Mouse (Mus musculus): ENCODE measurements at regions not wholly inside any gene's neighbourhood (a gene's known extent, or its start where the extent isn't known, plus 50 kb on each side); places are given as distances from the start of the nearest gene placed in this dataset.

DNA sequence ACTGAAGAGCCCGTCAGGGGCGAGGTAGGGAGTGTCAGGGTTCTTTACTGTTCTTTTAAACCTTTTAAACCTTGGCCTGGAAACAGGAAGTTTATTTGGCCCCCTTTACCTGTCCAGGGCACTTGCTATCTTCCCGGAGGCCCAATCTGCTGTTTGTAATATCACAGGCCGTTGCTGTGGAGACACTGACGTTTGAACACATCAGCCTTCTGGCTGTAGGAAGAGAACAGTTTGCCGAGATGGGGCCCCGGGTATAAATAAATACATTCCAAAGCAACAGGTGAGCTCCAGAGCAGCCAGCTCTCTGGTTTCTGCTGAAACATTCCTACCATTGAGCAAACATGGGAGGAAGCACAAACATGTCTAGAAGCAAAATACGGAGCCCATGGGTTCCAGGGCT, 90.2 kb upstream of the Parp11 start:
- TF ChIP-seq CTCF (IDR thresholded peaks at IDR 0.05; ENCODE audit: borderline replicate concordance, extremely low read depth, insufficient read depth, insufficient read length) (no peak), POLR2A (IDR thresholded peaks at IDR 0.05; ENCODE audit: borderline replicate concordance, extremely low read depth, insufficient read depth, insufficient read length, poor library complexity, severe bottlenecking) (no peak)
- DNase-seq (ENCODE audit: low read depth), result no peak

DNA sequence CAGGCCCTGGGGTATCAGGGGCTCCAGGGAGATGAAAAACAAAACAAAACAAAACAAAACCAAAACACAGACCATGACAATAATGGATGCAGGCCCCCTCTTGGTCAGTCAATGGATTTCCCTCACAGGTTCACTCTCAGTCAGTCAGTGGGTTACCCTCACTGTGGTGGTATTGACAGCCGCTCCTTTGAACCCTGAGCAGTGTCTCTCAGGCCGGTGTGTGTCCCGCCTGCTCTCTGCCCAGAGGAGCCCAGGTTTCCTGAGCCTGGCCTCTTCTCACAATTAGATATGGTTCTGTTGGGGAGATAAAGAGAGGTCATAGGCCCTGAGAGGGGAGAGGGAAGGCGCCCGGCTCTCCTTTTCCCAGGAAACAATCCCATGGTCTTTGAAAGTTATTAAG, 87.8 kb upstream of the Parp11 start:
- no peak for TF ChIP-seq POLR2A (IDR thresholded peaks at IDR 0.05; ENCODE audit: borderline replicate concordance, extremely low read depth, insufficient read depth, insufficient read length, poor library complexity, severe bottlenecking)
- TF ChIP-seq CTCF (IDR thresholded peaks at IDR 0.05; ENCODE audit: borderline replicate concordance, extremely low read depth, insufficient read depth, insufficient read length), result no peak

GRCm38 (mm10) chr6:127359391-127359874, 87.2 kb upstream of the Parp11 start:
- TF ChIP-seq CTCF (IDR thresholded peaks at IDR 0.05; ENCODE audit: borderline replicate concordance, extremely low read depth, insufficient read depth, insufficient read length), result peak; percentile 86
- TF ChIP-seq POLR2A (IDR thresholded peaks at IDR 0.05; ENCODE audit: borderline replicate concordance, extremely low read depth, insufficient read depth, insufficient read length, poor library complexity, severe bottlenecking), result no peak
- DNase-seq (ENCODE audit: low read depth), result peak; percentile 84

More for the DNA sequence above, 87.8 kb upstream of the Parp11 start:
- DNase-seq (ENCODE audit: low read depth), result no peak

DNA sequence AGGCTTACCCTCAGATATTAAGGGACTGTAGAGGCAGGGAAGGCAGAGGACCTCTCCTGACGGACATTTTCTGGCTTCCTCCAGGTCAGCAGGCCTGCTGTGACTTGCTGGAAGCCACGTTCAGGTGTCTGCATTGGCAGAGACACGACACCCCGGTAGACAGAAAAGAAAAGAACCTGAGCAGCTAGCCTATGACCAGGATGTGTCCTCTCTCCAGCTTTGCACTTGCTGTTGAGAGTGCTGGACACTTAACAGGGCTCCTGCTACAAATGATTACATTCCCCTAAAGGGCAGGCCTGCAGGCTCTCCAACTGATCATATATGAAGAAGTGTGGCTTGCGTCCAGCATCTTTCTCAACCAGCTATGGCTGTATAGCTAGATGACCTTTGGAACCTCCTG, 84.5 kb upstream of the Parp11 start:
- TF ChIP-seq POLR2A (IDR thresholded peaks at IDR 0.05; ENCODE audit: borderline replicate concordance, extremely low read depth, insufficient read depth, insufficient read length, poor library complexity, severe bottlenecking) (no peak), CTCF (IDR thresholded peaks at IDR 0.05; ENCODE audit: borderline replicate concordance, extremely low read depth, insufficient read depth, insufficient read length) (no peak)

DNA sequence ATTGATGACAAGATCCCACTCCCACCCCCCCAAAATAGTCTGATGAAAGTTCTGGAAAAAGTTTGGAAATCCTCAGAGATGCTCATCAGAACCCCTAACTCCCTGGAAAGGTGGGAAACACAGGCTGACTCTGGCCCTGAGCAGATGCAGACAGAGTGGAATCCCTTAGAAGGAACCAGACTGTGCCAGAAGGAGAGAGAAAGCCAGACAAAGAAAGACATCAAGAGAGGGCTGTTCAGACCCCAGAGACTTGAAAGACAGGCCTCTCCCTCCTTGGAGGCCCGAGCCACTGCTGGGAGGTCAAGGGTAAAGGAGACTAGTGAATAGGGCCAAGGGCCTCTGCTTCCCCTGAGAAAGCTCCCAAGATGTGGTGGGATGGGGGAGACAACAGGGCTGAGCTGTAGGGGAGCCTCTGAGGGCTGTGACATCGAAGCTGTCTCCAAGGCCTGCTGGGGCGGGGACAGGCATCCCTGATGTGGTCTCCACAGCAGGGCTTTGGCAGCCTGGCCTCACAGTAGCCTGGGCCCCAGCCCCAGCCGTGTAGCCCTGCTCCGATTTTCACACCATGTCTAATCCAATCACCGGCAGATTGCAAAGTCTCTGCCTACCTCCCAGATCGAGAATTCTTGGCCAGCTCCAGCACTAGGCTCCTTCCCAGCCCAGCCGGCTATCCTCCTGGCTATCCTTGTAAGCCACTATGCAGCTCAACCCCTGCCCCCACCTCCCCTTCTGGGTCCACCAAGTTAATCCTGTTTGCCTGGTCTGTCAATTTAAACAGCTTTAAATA, 83.5 kb upstream of the Parp11 start:
- DNase-seq (ENCODE audit: low read depth), result peak; percentile 94
- TF ChIP-seq POLR2A (IDR thresholded peaks at IDR 0.05; ENCODE audit: borderline replicate concordance, extremely low read depth, insufficient read depth, insufficient read length, poor library complexity, severe bottlenecking), result no peak
- TF ChIP-seq CTCF (IDR thresholded peaks at IDR 0.05; ENCODE audit: borderline replicate concordance, extremely low read depth, insufficient read depth, insufficient read length), result no peak

More for the DNA sequence above, 84.5 kb upstream of the Parp11 start:
- no peak for DNase-seq (ENCODE audit: low read depth)

GRCm38 (mm10) chr6:127363871-127364590, 82.6 kb upstream of the Parp11 start:
- no peak for DNase-seq (ENCODE audit: low read depth)
- TF ChIP-seq POLR2A (IDR thresholded peaks at IDR 0.05; ENCODE audit: borderline replicate concordance, extremely low read depth, insufficient read depth, insufficient read length, poor library complexity, severe bottlenecking), result no peak
- no peak for TF ChIP-seq CTCF (IDR thresholded peaks at IDR 0.05; ENCODE audit: borderline replicate concordance, extremely low read depth, insufficient read depth, insufficient read length)

GRCm38 (mm10) chr6:127364591-127365187, 82.0 kb upstream of the Parp11 start:
- no peak for DNase-seq (ENCODE audit: low read depth)
- TF ChIP-seq CTCF (IDR thresholded peaks at IDR 0.05; ENCODE audit: borderline replicate concordance, extremely low read depth, insufficient read depth, insufficient read length) (no peak), POLR2A (IDR thresholded peaks at IDR 0.05; ENCODE audit: borderline replicate concordance, extremely low read depth, insufficient read depth, insufficient read length, poor library complexity, severe bottlenecking) (no peak)

GRCm38 (mm10) chr6:127365246-127365645, 81.4 kb upstream of the Parp11 start:
- DNase-seq (ENCODE audit: low read depth), result no peak
- no peak for TF ChIP-seq CTCF (IDR thresholded peaks at IDR 0.05; ENCODE audit: borderline replicate concordance, extremely low read depth, insufficient read depth, insufficient read length)
- no peak for TF ChIP-seq POLR2A (IDR thresholded peaks at IDR 0.05; ENCODE audit: borderline replicate concordance, extremely low read depth, insufficient read depth, insufficient read length, poor library complexity, severe bottlenecking)

DNA sequence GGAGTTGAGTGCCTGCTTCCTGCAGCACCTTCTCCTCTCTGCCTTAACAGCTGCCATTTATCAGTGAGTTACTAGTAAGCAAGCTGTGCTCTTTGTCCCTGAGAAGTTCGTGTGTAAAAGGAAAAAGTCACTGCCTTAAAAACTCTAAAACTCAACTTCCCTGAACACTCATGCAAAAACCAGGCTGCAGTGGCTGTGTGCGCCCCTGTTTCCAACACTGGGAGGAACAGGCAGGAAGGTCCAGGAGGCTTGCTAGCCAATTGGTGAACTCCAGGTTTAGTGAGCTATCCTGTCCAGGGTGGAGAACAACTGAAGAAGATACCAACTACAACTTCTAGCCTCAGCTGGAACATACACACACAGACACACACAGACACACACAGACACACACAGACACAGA, 81.0 kb upstream of the Parp11 start:
- TF ChIP-seq CTCF (IDR thresholded peaks at IDR 0.05; ENCODE audit: borderline replicate concordance, extremely low read depth, insufficient read depth, insufficient read length) (no peak), POLR2A (IDR thresholded peaks at IDR 0.05; ENCODE audit: borderline replicate concordance, extremely low read depth, insufficient read depth, insufficient read length, poor library complexity, severe bottlenecking) (no peak)
- DNase-seq (ENCODE audit: low read depth), result no peak

DNA sequence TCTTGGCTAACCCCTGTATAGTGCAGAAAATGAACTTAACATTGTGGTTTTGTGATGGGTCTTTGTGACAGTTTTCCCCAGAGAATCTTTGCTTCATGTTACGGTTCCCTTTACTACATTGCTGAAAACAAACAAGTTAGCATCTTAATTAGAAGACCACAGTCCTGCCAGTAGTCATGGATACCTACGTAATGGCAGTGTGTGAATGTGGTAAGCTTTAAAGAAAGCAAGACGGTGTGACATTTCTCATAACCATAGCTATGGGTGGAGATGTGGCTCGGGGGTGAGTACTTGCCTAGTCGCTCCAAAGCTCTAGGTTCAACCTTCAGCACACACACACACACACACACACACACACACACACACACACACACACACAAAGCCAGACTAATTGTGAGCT, 73.6 kb upstream of the Parp11 start:
- peak; percentile 51 for DNase-seq (ENCODE audit: low read depth)
- TF ChIP-seq CTCF (IDR thresholded peaks at IDR 0.05; ENCODE audit: borderline replicate concordance, extremely low read depth, insufficient read depth, insufficient read length), result no peak
- TF ChIP-seq POLR2A (IDR thresholded peaks at IDR 0.05; ENCODE audit: borderline replicate concordance, extremely low read depth, insufficient read depth, insufficient read length, poor library complexity, severe bottlenecking), result no peak

DNA sequence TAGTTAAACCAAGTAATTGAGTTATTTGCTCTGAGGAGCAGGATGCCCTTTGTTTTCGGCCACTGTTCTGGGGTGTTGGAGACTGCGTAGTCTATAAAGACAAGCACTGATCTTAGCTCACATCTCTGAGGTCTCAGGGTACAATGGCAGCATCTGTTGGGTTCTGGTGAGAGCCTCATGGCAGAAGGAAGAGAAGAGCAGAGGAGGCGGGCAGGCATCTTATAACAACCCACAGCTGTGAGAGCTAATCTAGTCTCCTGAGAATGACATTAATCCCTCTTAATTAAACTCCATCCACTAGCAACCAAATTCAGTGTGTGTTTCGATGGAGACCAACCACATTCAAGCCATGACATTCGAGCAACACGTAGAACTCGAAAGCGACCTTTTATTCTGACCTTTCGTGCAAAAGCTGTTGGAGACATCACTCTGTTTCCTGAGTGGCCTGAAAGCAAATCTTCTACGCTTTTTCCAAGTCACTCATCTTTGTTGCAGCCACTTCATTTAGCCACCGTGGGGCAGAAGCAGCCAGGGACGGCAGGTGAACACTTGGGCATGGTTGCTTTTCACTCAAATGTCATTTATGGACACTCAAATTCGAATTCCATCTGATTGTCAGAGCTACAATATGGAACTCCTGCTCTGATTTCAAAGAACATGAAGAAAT, 72.7 kb upstream of the Parp11 start:
- DNase-seq (ENCODE audit: low read depth), result peak; percentile 68
- TF ChIP-seq CTCF (IDR thresholded peaks at IDR 0.05; ENCODE audit: borderline replicate concordance, extremely low read depth, insufficient read depth, insufficient read length), result peak; percentile 36; the same call in 1 of the 2 replicates
- TF ChIP-seq POLR2A (IDR thresholded peaks at IDR 0.05; ENCODE audit: borderline replicate concordance, extremely low read depth, insufficient read depth, insufficient read length, poor library complexity, severe bottlenecking), result no peak
